Mouse (Mus musculus) CD4-positive, CD25-positive, alpha-beta regulatory T cell (primary cell): ENCODE measurements around the gene Fbxw4. TPM values are rescaled to one million over a fixed set of nuclear protein-coding genes. Genes with fewer than 3 reads are reported as not detected.

Source experiments
- polyA plus RNA-seq: library from polyadenylated mRNA; unstranded; fragments of 100-300 nt; shearing (Covaris generic); gene quantifications from one replicate; pipeline ENCODE4 v1.2.1, GENCODE M21; 2017

Fbxw4 gene
- polyA plus RNA-seq, result 27.8 TPM

DNA sequence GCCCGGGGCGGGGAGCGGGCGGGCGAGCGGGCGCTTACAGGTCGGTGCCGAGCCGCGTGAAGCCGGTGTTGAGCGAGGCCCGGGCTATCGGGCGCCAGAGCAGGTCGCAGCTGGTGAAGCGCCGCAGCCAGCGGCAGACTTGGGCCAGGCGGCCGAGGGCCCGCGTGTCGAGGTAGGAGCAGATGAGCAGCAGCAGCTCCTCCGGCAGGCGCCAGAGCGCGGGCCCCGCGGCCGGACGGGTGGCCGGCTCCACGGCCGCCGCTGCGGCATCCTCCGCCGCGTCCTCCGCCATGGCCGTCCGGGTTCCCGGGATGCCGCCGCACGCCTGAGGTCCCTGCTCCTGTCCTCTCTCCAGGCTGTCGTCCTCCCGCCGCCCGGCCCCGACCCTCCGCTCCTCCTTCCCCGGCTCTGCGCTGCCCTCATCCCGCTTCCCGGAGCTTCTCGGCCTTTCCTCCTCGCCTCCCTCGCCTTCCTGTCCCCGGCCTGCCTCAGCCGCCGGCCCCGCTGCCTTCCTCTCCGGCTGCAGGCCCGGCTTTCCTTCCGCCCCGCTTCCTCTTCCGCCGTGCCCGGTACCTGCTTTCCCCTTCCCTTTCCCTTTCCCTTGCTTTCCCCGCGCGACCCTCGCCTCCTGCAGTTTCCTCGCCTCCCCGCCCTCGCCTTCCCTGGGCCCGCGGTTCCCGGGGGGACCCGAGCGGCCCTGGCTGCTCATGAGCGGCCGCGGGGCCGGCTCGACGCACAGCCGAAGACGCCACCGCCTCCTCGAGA is at the start of gene Fbxw4:
Gene Fbxw4, minus strand, starts transcription at position 575 of the 765 bp plus-strand sequence.

GRCm38 (mm10) chr19:45560153-45560890 is 99.8 kb downstream of the Fbxw4 start, which contains the start of the genes Poll and Gm17018:
Gene Poll, minus strand, starts transcription at chr19:45560531.
Gene Gm17018, plus strand, starts transcription at chr19:45560615.

Other genes starting within 250 kb of the Fbxw4 start
- gene Poll, start 99.8 kb downstream of the Fbxw4 start, polyA plus RNA-seq, result 14.6 TPM
- 48.8 TPM for gene Gm17018, start 99.7 kb downstream of the Fbxw4 start, polyA plus RNA-seq
- not detected for gene Fgf8, start 82.6 kb upstream of the Fbxw4 start, polyA plus RNA-seq
- 45.5 TPM for gene Npm3, start 89.3 kb upstream of the Fbxw4 start, polyA plus RNA-seq
- gene Mgea5, start 123.5 kb upstream of the Fbxw4 start, polyA plus RNA-seq, result 260 TPM
- gene Kcnip2, start 155.7 kb upstream of the Fbxw4 start, polyA plus RNA-seq, result 17.4 TPM